Mouse (Mus musculus) adrenal gland, postnatal 10 days (tissue): Measurements from ENCODE around the gene Gorasp2. TPM values are rescaled to one million over a fixed set of nuclear protein-coding genes. Genes with fewer than 3 reads are reported as not detected.

Experiments
- DNase-seq: peaks from one replicate; pipeline ENCODE4 v3.0.0; 2021; ENCODE audit warnings: mixed read lengths
- total RNA-seq, 2 experiments: library from RNA; stranded (reverse); gene quantifications; 2 replicates each; pipeline ENCODE4 v1.2.3; 2021

Gorasp2 gene
- total RNA-seq, 2 experiments from 2014 or later, result 84.1 to 92.4 TPM

- no peak for DNase-seq
Measured at GRCm38 (mm10) chr2:70661715-70662495, 529 bp downstream of the Gorasp2 start, which contains the start of gene Gm26558. Gene Gm26558 (minus strand): TSS chr2:70662108.

DNA sequence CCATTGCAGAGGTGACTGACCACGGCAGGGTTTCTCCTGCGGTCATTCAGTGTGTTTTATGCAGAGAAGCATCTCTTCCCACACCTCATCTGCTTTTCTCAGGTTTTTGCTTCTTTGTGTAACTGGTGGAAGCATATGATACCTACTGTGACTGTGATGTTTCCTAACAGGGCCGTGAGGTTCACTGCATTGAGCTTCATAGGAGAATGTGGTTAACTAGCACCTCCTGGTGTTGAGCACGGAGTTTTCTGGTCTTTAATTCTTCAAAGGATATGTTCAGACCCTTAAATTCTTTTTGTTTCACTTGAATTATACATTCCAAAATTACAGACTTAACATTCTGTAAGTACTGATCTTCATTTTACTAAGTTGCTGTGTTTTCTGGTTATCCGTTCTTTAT, 2.4 kb downstream of the Gorasp2 start:
- DNase-seq, result no peak

GRCm38 (mm10) chr2:70667016-70667415, 5.6 kb downstream of the Gorasp2 start:
- no peak for DNase-seq

DNA sequence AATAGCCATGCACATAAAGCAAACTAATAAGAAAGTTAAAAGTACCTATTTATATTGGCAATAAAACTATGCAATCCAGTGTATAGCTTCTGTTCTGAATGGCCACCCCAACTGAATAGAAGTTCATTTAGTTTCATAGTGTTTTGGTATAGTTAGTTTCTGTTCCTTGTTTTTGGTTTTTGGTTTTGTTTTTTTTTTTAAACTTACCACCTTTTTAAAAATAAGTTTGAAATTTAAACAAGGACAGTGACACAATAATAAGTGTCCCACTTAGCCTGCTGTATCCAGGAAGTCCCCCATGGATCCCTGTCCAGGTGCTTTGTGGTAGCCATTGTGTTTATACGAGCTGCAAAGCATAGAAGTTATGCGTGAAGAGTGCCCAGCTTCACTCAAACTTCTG, 7.9 kb downstream of the Gorasp2 start:
- DNase-seq, result no peak

GRCm38 (mm10) chr2:70669896-70670295, 8.5 kb downstream of the Gorasp2 start:
- no peak for DNase-seq

GRCm38 (mm10) chr2:70672476-70672875, 11.1 kb downstream of the Gorasp2 start:
- no peak for DNase-seq

DNA sequence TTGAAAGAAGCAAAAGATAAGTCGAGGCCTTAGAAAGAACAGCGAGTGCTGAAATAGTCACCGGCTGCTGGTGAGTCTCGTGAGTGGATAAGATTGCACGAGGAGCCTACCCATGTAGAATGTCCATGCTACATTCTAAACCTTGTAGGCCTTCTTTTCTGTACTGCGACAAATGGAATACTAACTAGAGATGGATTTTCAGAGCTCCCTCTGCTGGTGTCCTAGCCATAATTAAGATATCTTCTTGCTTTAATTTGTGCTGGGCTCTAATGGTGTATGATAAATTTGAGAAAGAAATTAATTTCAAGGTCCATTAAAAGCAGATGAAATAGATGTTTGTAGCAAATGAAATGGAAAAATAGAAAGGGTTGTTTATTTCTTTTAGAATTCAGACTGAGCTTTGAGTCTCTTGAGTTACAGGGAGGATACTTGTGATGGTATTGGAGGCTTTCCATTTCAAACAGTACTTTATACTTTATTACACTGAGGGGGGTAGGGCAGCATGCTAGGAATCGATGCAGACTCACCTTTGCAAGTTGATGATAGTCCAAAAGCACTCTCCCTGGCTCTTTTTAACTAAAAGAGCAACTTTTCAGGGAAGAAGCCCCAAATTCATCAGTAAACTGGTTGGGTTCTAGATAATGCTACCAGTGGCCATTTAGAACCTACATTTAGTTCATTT, 12.2 kb downstream of the Gorasp2 start:
- peak; percentile 18 for DNase-seq

DNA sequence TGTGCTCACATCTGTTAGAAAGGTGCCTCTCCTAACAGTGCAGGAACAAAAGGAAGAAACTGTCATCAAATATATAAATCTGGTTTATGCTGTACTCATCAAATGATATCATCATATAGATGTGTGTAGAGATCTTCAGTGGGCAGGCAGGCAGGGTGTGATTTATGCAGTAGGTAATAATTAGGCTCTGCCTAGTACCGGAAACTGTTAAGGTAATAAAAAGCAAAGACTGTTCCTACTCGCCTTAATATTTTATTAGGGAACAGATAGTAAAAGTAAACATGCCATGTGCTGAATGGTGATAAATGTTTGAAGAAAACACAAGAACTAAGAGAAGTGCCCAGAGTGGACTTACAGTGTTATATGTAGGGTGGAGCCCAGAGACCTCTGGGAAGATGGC, 20.9 kb downstream of the Gorasp2 start:
- DNase-seq, result no peak

DNA sequence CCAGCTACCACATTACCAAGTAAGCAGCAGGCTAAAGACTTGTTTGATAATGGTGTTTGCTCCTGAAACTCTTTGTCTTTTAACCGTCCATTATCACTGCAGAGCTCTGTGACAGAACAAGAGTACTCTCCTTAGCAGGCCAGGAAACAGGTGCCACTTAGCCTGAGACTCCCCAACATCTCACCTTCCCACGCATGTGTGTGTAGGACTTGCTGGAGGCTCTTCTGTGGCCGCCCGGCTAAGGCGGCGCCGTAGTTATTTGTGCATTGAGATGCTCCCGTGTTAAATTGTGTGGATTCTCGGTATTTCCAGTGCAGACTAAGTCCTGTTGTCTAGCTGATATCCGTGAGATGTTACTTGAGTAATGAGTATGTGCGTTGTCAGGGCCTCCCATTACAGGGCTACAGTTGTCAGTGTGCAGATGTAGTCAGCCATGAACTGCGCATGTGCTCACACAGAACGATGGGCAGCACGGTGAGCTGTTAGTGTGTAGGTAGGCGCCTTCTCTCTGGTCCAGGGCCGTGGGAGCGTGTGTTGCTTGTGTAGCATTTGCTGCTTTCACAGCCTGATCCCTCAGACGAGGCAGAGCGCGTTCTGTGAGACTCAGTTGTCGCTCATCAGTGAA, 27.2 kb downstream of the Gorasp2 start:
- DNase-seq, result no peak

- DNase-seq, result no peak
Measured at GRCm38 (mm10) chr2:70690195-70690594, 28.8 kb downstream of the Gorasp2 start.

DNA sequence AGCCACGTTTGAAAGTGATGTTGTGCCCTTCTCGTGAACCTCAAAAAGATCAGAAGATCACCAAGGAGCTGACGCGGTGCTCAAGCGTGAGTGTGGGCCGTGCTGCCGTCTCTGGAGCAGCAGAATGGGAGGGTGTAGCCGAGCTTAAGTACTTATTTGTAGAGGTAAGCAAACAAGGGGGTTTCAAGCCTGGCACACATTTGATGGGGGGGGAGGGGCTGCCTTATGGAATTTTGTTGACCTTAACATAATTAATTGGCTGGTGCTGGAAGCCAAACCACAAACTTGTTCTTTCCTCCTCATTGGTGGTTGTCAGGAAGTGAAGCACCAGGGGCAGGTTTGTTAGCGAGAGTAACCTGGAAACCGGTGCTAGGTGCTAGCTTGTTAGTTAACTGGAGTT, 34.3 kb downstream of the Gorasp2 start:
- DNase-seq, result no peak

- DNase-seq, result no peak
Measured at GRCm38 (mm10) chr2:70700851-70701250, 39.5 kb downstream of the Gorasp2 start.

- DNase-seq, result no peak
Measured at GRCm38 (mm10) chr2:70701571-70701970, 40.2 kb downstream of the Gorasp2 start.

DNA sequence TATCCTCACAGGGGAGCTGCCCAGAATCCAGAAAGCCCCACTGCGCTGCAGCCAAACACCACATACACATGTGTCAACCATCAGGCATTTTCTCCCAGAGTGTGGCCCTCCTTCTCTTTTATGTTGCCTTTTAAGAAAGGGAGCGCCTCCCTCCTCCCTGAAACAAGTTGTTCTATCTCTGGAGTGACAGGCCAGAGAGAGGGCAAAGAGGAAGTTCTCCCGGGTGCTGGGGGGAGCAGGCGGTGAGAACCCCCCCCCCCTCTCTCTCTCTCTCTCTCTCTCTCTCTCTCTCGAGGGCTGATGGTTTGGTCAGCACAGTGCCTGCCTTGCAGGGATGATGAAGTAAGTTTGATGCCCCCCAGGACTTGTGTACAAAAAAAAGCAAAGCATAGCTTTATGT, 41.0 kb downstream of the Gorasp2 start:
- no peak for DNase-seq

DNA sequence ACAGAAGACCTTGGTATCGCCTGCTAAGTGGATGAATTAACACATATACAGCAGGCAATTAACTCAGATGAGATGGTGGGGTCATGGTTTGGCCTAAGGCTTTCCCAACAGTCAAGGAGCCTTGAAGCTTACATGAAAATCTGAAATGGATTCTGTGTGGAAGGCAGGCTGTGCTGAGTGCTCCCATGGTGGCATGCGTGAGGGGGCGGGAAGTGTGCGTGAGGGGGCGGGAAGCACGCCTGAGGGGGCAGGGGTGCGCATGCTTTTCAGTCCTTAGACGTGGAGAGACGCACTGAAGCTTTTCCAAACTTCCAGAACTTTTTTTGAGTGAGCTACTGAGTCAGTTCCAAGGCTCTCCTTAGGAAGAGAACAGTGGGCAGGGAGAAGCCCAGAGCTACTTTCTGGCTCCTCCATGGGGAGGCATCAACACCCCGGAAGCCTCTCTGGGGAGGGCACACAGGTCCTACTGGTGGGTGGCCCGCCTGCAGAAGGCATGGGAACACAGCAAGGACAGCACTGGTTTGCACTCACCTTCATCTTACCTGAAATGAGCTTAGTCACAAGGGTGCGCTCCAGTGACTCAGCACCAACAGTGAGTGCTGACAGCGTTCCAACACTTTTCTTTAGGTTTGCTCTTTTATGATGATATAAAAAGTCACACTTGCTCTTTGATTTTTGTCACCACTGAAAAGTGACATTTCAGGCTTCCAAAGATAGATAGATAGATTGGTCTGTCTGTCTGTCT, 47.8 kb downstream of the Gorasp2 start:
- DNase-seq, result no peak

GRCm38 (mm10) chr2:70710236-70710635, 48.9 kb downstream of the Gorasp2 start:
- no peak for DNase-seq

DNA sequence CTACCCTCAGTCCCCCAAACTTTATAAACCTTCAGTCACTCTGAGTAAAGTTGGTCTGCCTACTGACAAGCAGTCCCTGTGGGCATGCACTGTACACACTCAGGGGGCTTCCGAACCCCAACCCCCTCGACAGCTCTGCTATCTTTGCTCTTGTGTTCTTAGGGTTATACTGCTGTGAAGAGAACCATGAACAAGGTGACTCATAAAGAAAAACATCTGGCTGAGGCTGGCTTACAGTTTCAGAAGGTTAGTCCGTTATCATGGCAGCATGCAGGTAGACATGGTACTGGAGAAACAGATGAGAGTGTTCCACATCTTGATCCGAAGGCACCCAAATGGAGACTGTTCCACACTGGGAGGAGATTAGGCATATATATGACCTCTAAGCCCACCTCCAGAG, 49.5 kb downstream of the Gorasp2 start:
- DNase-seq, result no peak

DNA sequence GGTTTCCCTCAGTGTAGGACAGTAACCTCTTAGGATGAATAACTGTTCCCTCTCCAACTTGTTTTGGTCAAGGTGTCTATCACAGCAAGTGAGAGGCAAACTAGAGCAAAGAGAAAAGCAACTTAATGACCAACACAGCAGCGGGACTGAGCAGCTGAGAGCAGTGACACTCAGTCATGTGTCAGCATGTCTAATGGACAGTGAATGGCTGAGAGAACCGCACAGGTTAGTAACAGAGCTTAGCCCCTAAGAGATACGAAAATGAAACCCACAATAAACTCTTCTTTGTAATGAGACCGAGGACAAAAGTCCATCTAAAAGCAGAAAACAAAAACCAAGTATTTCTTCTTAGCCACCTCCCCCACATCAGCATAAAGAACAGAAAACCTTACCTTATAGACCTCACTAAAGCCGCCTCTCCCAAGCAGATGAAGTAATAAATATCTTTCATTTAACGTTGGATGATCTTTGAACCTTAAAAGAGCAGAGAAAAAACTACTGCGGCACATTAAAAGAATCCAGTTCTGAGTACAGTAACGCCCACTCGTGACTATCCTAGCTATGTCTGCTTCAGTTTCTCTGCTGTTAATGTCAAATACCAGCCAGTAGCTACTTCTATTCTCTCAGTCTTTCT, 62.4 kb downstream of the Gorasp2 start:
- DNase-seq, result no peak

DNA sequence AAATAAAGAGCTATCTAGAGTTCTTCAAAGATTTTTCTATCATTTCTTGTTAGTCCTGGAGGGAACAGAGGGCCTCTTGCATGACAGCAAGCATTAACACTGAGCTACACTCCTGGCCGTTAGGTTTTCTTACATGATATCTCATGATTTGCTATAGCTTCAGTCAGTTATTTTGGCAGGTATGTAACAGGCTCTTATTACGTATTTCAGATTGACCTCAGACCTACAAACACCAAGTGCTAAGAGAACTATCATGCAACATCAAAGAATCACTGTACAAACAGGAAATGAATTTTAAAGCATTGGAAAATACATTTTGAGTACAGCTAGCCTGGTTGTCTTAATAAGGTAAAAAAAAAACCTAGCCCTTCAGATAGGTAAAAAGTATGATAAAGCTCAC, 65.7 kb downstream of the Gorasp2 start:
- no peak for DNase-seq

DNA sequence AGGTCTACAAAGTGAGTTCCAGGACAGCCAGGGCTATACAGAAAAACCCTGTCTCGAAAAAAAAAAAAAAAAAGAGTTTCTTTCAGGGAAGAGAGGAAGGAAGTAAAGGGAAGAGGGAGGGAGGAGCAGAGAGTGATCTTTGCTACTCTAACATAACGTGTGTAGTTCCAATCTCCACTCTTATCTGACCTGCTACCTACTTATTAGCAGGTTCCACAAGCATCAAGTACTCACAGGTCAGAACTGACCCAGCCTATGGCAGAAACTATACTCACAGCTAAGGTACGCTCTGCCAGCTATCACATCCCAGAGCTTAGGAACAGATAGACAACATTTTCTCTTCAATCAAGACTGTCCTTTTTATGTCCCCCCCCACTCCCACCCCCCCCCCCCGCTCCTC, 74.2 kb downstream of the Gorasp2 start:
- no peak for DNase-seq

GRCm38 (mm10) chr2:70736008-70736407, 74.6 kb downstream of the Gorasp2 start:
- no peak for DNase-seq

DNA sequence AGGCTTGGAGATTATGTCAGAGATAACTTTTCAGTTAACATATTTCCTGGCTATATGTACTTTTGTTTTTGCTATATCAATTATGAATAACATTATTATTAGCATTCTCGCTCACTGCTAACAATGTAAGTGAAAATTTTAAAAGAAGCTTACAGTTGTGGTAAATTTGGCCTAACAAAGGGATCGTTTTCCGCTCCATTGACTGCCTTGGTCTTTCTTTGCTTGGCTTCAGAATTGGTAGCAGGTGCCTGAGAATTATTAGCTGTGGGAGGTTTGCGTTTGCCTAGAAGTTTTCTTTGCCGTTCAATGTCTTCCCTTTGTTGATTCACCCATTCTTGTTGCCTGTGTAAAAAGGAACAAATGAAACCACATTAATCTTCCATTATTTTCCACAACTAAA, 80.5 kb downstream of the Gorasp2 start:
- DNase-seq, result no peak
